In genomic region chr10:77916636-77917335, GRCm38 (mm10) we compare ENCODE assay signal across 10 mouse cellular contexts. TPM values are rescaled to one million over a fixed set of nuclear protein-coding genes. Genes with fewer than 3 reads are reported as not detected.
DNase-seq lines count a peak whose midpoint lies in the region; ATAC-seq and TF ChIP-seq lines count a peak whose summit lies in the region.
"Had no signal": no experiment of that assay in that cellular context is flagged by ENCODE, and none has a peak within 500 bp of the region (broad histone marks: within the 10 kb centered on the region; RNA-seq: fewer than 3 reads in every experiment).

No protein-coding gene starts in this region.

- no peaks in the 10 kb centered on the region for H3K9me3 ChIP-seq in intestine, embryonic 14.5 days (ENCODE audit: control insufficient read depth, low read length)
- H3K9me3 ChIP-seq in intestine, embryonic 16.5 days (ENCODE audit: control insufficient read depth, low read length) = no peaks in the 10 kb centered on the region
- H3K9me3 ChIP-seq in midbrain, postnatal 0 days (ENCODE audit: low read length) = no peaks in the 10 kb centered on the region
- H3K9me3 ChIP-seq: embryonic facial prominence, embryonic 13.5 days had no signal

- H3K4me3 ChIP-seq in intestine, embryonic 14.5 days (ENCODE audit: low read depth, low read length) = no peak overlapping the region
- no peak overlapping the region for H3K4me3 ChIP-seq in intestine, embryonic 16.5 days (ENCODE audit: low read length)
- no peak overlapping the region for H3K4me3 ChIP-seq in midbrain, postnatal 0 days (ENCODE audit: low read depth, low read length)
- H3K4me3 ChIP-seq: embryonic facial prominence, embryonic 13.5 days had no signal

- no peaks in the 10 kb centered on the region for H3K27me3 ChIP-seq in intestine, embryonic 14.5 days (replicated peaks; ENCODE audit: control insufficient read depth, insufficient read depth, low read length)
- H3K27me3 ChIP-seq in intestine, embryonic 16.5 days (replicated peaks; ENCODE audit: control insufficient read depth, insufficient read depth, low read length) = no peaks in the 10 kb centered on the region
- no peaks in the 10 kb centered on the region for H3K27me3 ChIP-seq in midbrain, postnatal 0 days (ENCODE audit: insufficient read depth, low read length)
- H3K27me3 ChIP-seq: embryonic facial prominence, embryonic 13.5 days had no signal

- no peak for ATAC-seq in intestine, embryonic 14.5 days (replicated peaks; ENCODE audit: low FRiP score, low TSS enrichment, low read depth)
- no peak for ATAC-seq in intestine, embryonic 16.5 days
- ATAC-seq in midbrain, postnatal 0 days (ENCODE audit: low FRiP score) = no peak

- WGBS in intestine, embryonic 14.5 days = 68% methylated on average over 8 of the region's 8 CpGs
- WGBS in intestine, embryonic 16.5 days = 65% methylated on average over 8 of the region's 8 CpGs
- whole genome bisulfite sequencing in midbrain, postnatal 0 days = 57% methylated on average over 8 of the region's 8 CpGs

- no peak overlapping the region for H3K4me2 ChIP-seq in intestine, embryonic 14.5 days (ENCODE audit: low read length)
- no peak overlapping the region for H3K4me2 ChIP-seq in intestine, embryonic 16.5 days (ENCODE audit: low read depth, low read length)
- H3K4me2 ChIP-seq in midbrain, postnatal 0 days (ENCODE audit: low read depth, low read length, poor library complexity, severe bottlenecking) = no peak overlapping the region
- H3K4me2 ChIP-seq: embryonic facial prominence, embryonic 13.5 days had no signal

- H3K4me1 ChIP-seq in intestine, embryonic 14.5 days (replicated peaks; ENCODE audit: control insufficient read depth, insufficient read depth, low read length) = no peaks in the 10 kb centered on the region
- no peaks in the 10 kb centered on the region for H3K4me1 ChIP-seq in intestine, embryonic 16.5 days (ENCODE audit: control insufficient read depth, insufficient read depth, low read length)
- no peaks in the 10 kb centered on the region for H3K4me1 ChIP-seq in midbrain, postnatal 0 days (ENCODE audit: insufficient read depth, low read length)
- H3K4me1 ChIP-seq: embryonic facial prominence, embryonic 13.5 days had no signal

- DNase-seq in intestine, embryonic 14.5 days (ENCODE audit: low spot score) = peak; percentile 77
- peak; percentile 45 to 50 for DNase-seq in CD8-positive naive resting alpha-beta T cell, adult 2 months (ENCODE audit: low read depth in 2 of 2, low spot score in 2 of 2)
- DNase-seq in adrenal gland, postnatal 10 days = peak; percentile 84
- DNase-seq in embryo, embryonic 11 days = peak; percentile 34
- peak; percentile 66 to 83 for DNase-seq in kidney, postnatal 25 days
- DNase-seq in midbrain, postnatal 0 days (ENCODE audit: low spot score) = no peak
- peak; percentile 49 to 65 for DNase-seq in thymus, postnatal 36 days

- TF ChIP-seq CTCF in midbrain, postnatal 0 days (IDR thresholded peaks at IDR 0.05) = peak; percentile 66

- no peak overlapping the region for H3K27ac ChIP-seq in intestine, embryonic 14.5 days (ENCODE audit: low read depth)
- H3K27ac ChIP-seq in intestine, embryonic 16.5 days (ENCODE audit: low read length) = no peak overlapping the region
- no peak overlapping the region for H3K27ac ChIP-seq in midbrain, postnatal 0 days (ENCODE audit: low read depth, low read length)
- H3K27ac ChIP-seq: embryonic facial prominence, embryonic 13.5 days had no signal

- no peak overlapping the region for H3K9ac ChIP-seq in intestine, embryonic 14.5 days (ENCODE audit: low read length)
- no peak overlapping the region for H3K9ac ChIP-seq in intestine, embryonic 16.5 days (ENCODE audit: low read depth, low read length)
- no peak overlapping the region for H3K9ac ChIP-seq in midbrain, postnatal 0 days (replicated peaks; ENCODE audit: low read length, poor library complexity, severe bottlenecking)
- H3K9ac ChIP-seq: embryonic facial prominence, embryonic 13.5 days had no signal

- H3K36me3 ChIP-seq in intestine, embryonic 14.5 days (ENCODE audit: control insufficient read depth, insufficient read depth, low read length) = no peaks in the 10 kb centered on the region
- no peaks in the 10 kb centered on the region for H3K36me3 ChIP-seq in intestine, embryonic 16.5 days (ENCODE audit: control insufficient read depth, insufficient read depth, low read length)
- no peaks in the 10 kb centered on the region for H3K36me3 ChIP-seq in midbrain, postnatal 0 days (ENCODE audit: insufficient read depth, low read length)
- H3K36me3 ChIP-seq: embryonic facial prominence, embryonic 13.5 days had no signal

RNA-seq across cellular contexts. Expression of gene Lrrc3, which starts 14.4 kb away (rescaled TPM):
- polyA plus RNA-seq in intestine, embryonic 14.5 days (2014; fragmentation: Nextera tagmentation; extraction: Ambion mirVana) = 3.9 and 4.2 TPM in 2 replicates
- polyA plus RNA-seq in intestine, embryonic 16.5 days (2015; fragmentation: Nextera tagmentation; extraction: Ambion mirVana) = 3.3 TPM in 2 replicates
- 10 to 100 TPM; 12.1 to 16.7 TPM for total RNA-seq in adrenal gland, postnatal 10 days (2021)
- 36.1 and 39.6 TPM in 2 replicates for total RNA-seq in midbrain, postnatal 0 days (2014; rRNA removed)
- 29.7 and 29.9 TPM in 2 replicates for polyA plus RNA-seq in midbrain, postnatal 0 days (2015; fragmentation: Nextera tagmentation; extraction: Ambion mirVana)

RNA-seq across cellular contexts. Expression of gene Trpm2, which starts 53.6 kb away (rescaled TPM):
- 0.42 and 1.2 TPM in 2 replicates for polyA plus RNA-seq in intestine, embryonic 14.5 days (2014; fragmentation: Nextera tagmentation; extraction: Ambion mirVana)
- polyA plus RNA-seq in intestine, embryonic 16.5 days (2015; fragmentation: Nextera tagmentation; extraction: Ambion mirVana) = 0.91 and 0.92 TPM in 2 replicates
- 1 to 10 TPM; 2.3 to 2.8 TPM for total RNA-seq in adrenal gland, postnatal 10 days (2021)
- total RNA-seq in midbrain, postnatal 0 days (2014; rRNA removed) = 7.3 and 12.5 TPM in 2 replicates
- polyA plus RNA-seq in midbrain, postnatal 0 days (2015; fragmentation: Nextera tagmentation; extraction: Ambion mirVana) = 5.6 and 8.0 TPM in 2 replicates

RNA-seq across cellular contexts. Expression of gene Gm3285, which starts 55.0 kb away (rescaled TPM):
- polyA plus RNA-seq in intestine, embryonic 14.5 days (2014; fragmentation: Nextera tagmentation; extraction: Ambion mirVana) = not detected in 2 replicates
- polyA plus RNA-seq in intestine, embryonic 16.5 days (2015; fragmentation: Nextera tagmentation; extraction: Ambion mirVana) = not detected in 2 replicates
- not detected for total RNA-seq in adrenal gland, postnatal 10 days (2021)
- not detected in 2 replicates for total RNA-seq in midbrain, postnatal 0 days (2014; rRNA removed)
- not detected in 2 replicates for polyA plus RNA-seq in midbrain, postnatal 0 days (2015; fragmentation: Nextera tagmentation; extraction: Ambion mirVana)
- total RNA-seq: left cerebral cortex, postnatal 25 days had no signal
- polyA plus RNA-seq: embryonic facial prominence, embryonic 13.5 days had no signal
